Mouse (Mus musculus) heart, adult 18-20 months (tissue): ENCODE results near the gene Hoxc8. TPM values are rescaled to one million over a fixed set of nuclear protein-coding genes. Genes with fewer than 3 reads are reported as not detected.

Source experiments
- DNase-seq, 2 experiments: peaks; one replicate each; pipeline ENCODE4 v3.0.0; 2021 to 2022; ENCODE audit warnings: mixed read lengths in 1 of 2
- total RNA-seq, 2 experiments: library from RNA; stranded (reverse); gene quantifications; 2 replicates each; pipeline ENCODE4 v1.2.3; 2021

The Hoxc8 gene
- total RNA-seq, 2 experiments from 2014 or later = not detected

GRCm38 (mm10) chr15:102981379-102982288 is 8.8 kb upstream of the Hoxc8 start:
- no peak for DNase-seq

GRCm38 (mm10) chr15:102983716-102984115 is 6.7 kb upstream of the Hoxc8 start:
- DNase-seq = no peak

- DNase-seq = no peak
Measured at GRCm38 (mm10) chr15:102984521-102984920, 5.9 kb upstream of the Hoxc8 start.

- no peak for DNase-seq
Measured at GRCm38 (mm10) chr15:102984925-102985324, 5.5 kb upstream of the Hoxc8 start.

- DNase-seq = peak; percentile 89 to 98
Measured at GRCm38 (mm10) chr15:102987124-102987833, 3.1 kb upstream of the Hoxc8 start.

GRCm38 (mm10) chr15:102988078-102988477 is 2.3 kb upstream of the Hoxc8 start:
- DNase-seq = no peak

GRCm38 (mm10) chr15:102991782-102992181 is 1.4 kb downstream of the Hoxc8 start:
- no peak for DNase-seq

GRCm38 (mm10) chr15:102992206-102992605 is 1.8 kb downstream of the Hoxc8 start:
- no peak for DNase-seq

- DNase-seq = no peak
Measured at GRCm38 (mm10) chr15:102992863-102993262, 2.5 kb downstream of the Hoxc8 start.

GRCm38 (mm10) chr15:102996548-102996947 is 6.1 kb downstream of the Hoxc8 start:
- DNase-seq = no peak

- DNase-seq = no peak
Measured at GRCm38 (mm10) chr15:102997431-102997830, 7.0 kb downstream of the Hoxc8 start.

GRCm38 (mm10) chr15:102997939-102998355 is 7.5 kb downstream of the Hoxc8 start, which contains the start of gene Hoxc6:
TSS of gene Hoxc6 (plus strand) at chr15:102998257.
- DNase-seq = no peak

GRCm38 (mm10) chr15:102998608-102999182 is 8.3 kb downstream of the Hoxc8 start:
- no peak for DNase-seq

GRCm38 (mm10) chr15:102999183-102999831 is 8.9 kb downstream of the Hoxc8 start:
- DNase-seq = peak; percentile 78 to 80

GRCm38 (mm10) chr15:102999955-103000354 is 9.5 kb downstream of the Hoxc8 start:
- DNase-seq = no peak

- DNase-seq = no peak
Measured at GRCm38 (mm10) chr15:103000501-103000901, 10.1 kb downstream of the Hoxc8 start.

GRCm38 (mm10) chr15:103001370-103001769 is 11.0 kb downstream of the Hoxc8 start:
- DNase-seq = no peak

GRCm38 (mm10) chr15:103002156-103002555 is 11.7 kb downstream of the Hoxc8 start:
- no peak for DNase-seq

- DNase-seq = no peak
Measured at GRCm38 (mm10) chr15:103002821-103003448, 12.5 kb downstream of the Hoxc8 start.

GRCm38 (mm10) chr15:103005308-103005707 is 14.9 kb downstream of the Hoxc8 start:
- no peak for DNase-seq

GRCm38 (mm10) chr15:103005797-103006196 is 15.4 kb downstream of the Hoxc8 start:
- no peak for DNase-seq

- DNase-seq = no peak
Measured at GRCm38 (mm10) chr15:103006326-103006725, 15.9 kb downstream of the Hoxc8 start.
